14 mouse cellular contexts compared by ENCODE assay signal in the genomic region with DNA sequence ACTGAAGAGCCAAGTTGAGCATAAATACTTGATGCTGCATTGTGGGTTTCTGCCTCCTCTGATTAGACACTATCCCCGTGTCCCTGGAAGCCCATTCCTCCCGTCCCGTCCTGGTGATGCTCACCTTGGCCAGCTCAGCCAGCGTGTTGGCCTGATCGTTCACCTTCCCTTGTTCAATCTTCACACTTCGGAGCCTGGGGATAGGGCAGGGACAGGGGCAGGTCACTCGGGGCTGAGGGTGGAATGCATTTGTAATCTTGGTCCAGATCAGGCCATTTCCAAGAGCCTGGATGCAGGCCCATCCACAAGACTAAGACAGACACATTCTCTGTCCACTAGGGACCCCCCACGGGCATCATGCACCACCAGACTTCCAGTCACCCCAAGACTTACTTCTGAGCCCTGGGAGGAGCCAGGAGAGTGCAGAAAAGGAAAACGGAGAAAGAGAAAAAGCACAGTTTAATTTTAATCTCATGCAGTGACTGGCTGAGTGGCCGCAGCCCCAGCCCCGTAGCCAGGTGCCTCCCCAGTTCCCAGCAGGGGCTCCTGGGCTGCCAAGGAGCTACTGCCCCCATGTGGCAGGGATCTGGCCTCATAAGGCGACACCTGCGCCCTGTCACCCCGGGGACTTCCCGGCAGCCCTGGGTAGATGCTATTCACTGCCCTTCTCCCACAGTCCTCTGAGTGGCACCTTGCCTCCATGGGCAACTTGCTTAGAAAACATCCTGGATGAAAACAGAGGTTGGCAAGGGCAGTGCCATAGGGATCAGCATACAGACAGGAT. TPM values are rescaled to one million over a fixed set of nuclear protein-coding genes. Genes with fewer than 3 reads are reported as not detected.
DNase-seq lines count a peak whose midpoint lies in the region; ATAC-seq and TF ChIP-seq lines count a peak whose summit lies in the region.
"Had no signal": no experiment of that assay in that cellular context is flagged by ENCODE, and none has a peak within 500 bp of the region (broad histone marks: within the 10 kb centered on the region; RNA-seq: fewer than 3 reads in every experiment).

No protein-coding gene starts in this region.

- H3K9me3 ChIP-seq in forebrain, postnatal 0 days (ENCODE audit: low read length): no peaks in the 10 kb centered on the region
- no peaks in the 10 kb centered on the region for H3K9me3 ChIP-seq in forebrain, embryonic 15.5 days
- H3K9me3 ChIP-seq in liver, embryonic 12.5 days (replicated peaks): no peaks in the 10 kb centered on the region
- no peaks in the 10 kb centered on the region for H3K9me3 ChIP-seq in ES-Bruce4 (replicated peaks; ENCODE audit: control insufficient read depth, insufficient read depth, low read length, poor library complexity, severe bottlenecking)

- H3K27me3 ChIP-seq in forebrain, postnatal 0 days (ENCODE audit: insufficient read depth, low read length): no peaks in the 10 kb centered on the region
- no peaks in the 10 kb centered on the region for H3K27me3 ChIP-seq in forebrain, embryonic 15.5 days
- peaks cover 50% of the 10 kb centered on the region for H3K27me3 ChIP-seq in liver, embryonic 12.5 days (replicated peaks)
- no peaks in the 10 kb centered on the region for H3K27me3 ChIP-seq in ES-Bruce4 (ENCODE audit: control insufficient read depth, insufficient read depth, low read length, poor library complexity, severe bottlenecking)
- H3K27me3 ChIP-seq in small intestine, adult 2 months (ENCODE audit: control insufficient read depth, insufficient read depth, low read length): 0 out of 2 replicates have a peak, but pooled peaks cover 5% of the 10 kb centered on the region

- 0 out of 2 replicates have a peak, but pooled peaks have one; percentile 8 for TF ChIP-seq CTCF in forebrain, postnatal 0 days (IDR thresholded peaks at IDR 0.05; ENCODE audit: low read depth)
- peak; percentile 49 for TF ChIP-seq CTCF in ES-Bruce4 (IDR thresholded peaks at IDR 0.05; ENCODE audit: low read depth, low read length)
- peak; percentile 26; the same call in 1 of the 2 replicates for TF ChIP-seq CTCF in small intestine, adult 2 months (IDR thresholded peaks at IDR 0.05; ENCODE audit: extremely low read depth, insufficient read length, insufficient replicate concordance, low read depth, low read length)

- H3K4me1 ChIP-seq in forebrain, postnatal 0 days (ENCODE audit: insufficient read depth): no peaks in the 10 kb centered on the region
- no peaks in the 10 kb centered on the region; the same call in 1 of the 2 replicates for H3K4me1 ChIP-seq in forebrain, embryonic 15.5 days
- peaks cover 65% of the 10 kb centered on the region for H3K4me1 ChIP-seq in liver, embryonic 12.5 days
- H3K4me1 ChIP-seq in ES-Bruce4 (ENCODE audit: control insufficient read depth, insufficient read depth, low read length): peaks cover 9% of the 10 kb centered on the region
- no peaks in the 10 kb centered on the region for H3K4me1 ChIP-seq in small intestine, adult 2 months (ENCODE audit: control insufficient read depth, insufficient read depth, insufficient read length, low read length)

- H3K27ac ChIP-seq in forebrain, postnatal 0 days (ENCODE audit: low read depth, low read length): no peak overlapping the region
- no peak overlapping the region for H3K27ac ChIP-seq in forebrain, embryonic 15.5 days (replicated peaks)
- H3K27ac ChIP-seq in liver, embryonic 12.5 days: no peak overlapping the region
- no peak overlapping the region for H3K27ac ChIP-seq in ES-Bruce4 (ENCODE audit: insufficient read depth, low read length)
- no peak overlapping the region for H3K27ac ChIP-seq in small intestine, adult 2 months (ENCODE audit: insufficient read depth, low read depth, low read length)

- no peak for DNase-seq in forebrain, postnatal 0 days
- peak; percentile 64 for DNase-seq in liver
- no peak for DNase-seq in urinary bladder, postnatal 4 days (ENCODE audit: low spot score in 2 of 2)
- no peak for DNase-seq in layer of hippocampus, adult 11-12 months (ENCODE audit: low spot score)
- DNase-seq: gastrocnemius, postnatal 10 days; kidney, adult 9 months; layer of hippocampus, postnatal 36 days; right cerebral cortex, postnatal 14 days had no signal

- no peak for TF ChIP-seq EP300 in ES-Bruce4 (IDR thresholded peaks at IDR 0.05; ENCODE audit: insufficient read depth, low read depth, low read length)

- ATAC-seq in forebrain, postnatal 0 days: no peak
- no peak for ATAC-seq in forebrain, embryonic 15.5 days (replicated peaks)
- no peak for ATAC-seq in liver, embryonic 12.5 days

- H3K4me2 ChIP-seq in forebrain, postnatal 0 days (ENCODE audit: low read depth): no peak overlapping the region
- H3K4me2 ChIP-seq in forebrain, embryonic 15.5 days (replicated peaks): no peak overlapping the region
- H3K4me2 ChIP-seq in liver, embryonic 12.5 days: no peak overlapping the region
- H3K4me2 ChIP-seq: midbrain, embryonic 11.5 days had no signal

- H3K36me3 ChIP-seq in forebrain, postnatal 0 days (ENCODE audit: insufficient read depth): peaks cover 4% of the 10 kb centered on the region; the same call in 1 of the 2 replicates
- no peaks in the 10 kb centered on the region for H3K36me3 ChIP-seq in forebrain, embryonic 15.5 days
- no peaks in the 10 kb centered on the region for H3K36me3 ChIP-seq in liver, embryonic 12.5 days
- no peaks in the 10 kb centered on the region for H3K36me3 ChIP-seq in ES-Bruce4 (ENCODE audit: control insufficient read depth, insufficient read depth, low read length, poor library complexity, severe bottlenecking)
- no peaks in the 10 kb centered on the region for H3K36me3 ChIP-seq in small intestine, adult 2 months (ENCODE audit: control insufficient read depth, insufficient read depth, low read length)

- TF ChIP-seq POLR2A in ES-Bruce4 (IDR thresholded peaks at IDR 0.05; ENCODE audit: insufficient read depth, low read length): no peak
- no peak for TF ChIP-seq POLR2A in small intestine, adult 2 months (IDR thresholded peaks at IDR 0.05; ENCODE audit: low read depth, low read length)

- no peak overlapping the region for H3K4me3 ChIP-seq in forebrain, postnatal 0 days (ENCODE audit: low read depth, low read length)
- no peak overlapping the region for H3K4me3 ChIP-seq in forebrain, embryonic 15.5 days
- H3K4me3 ChIP-seq in liver, embryonic 12.5 days: no peak overlapping the region
- no peak overlapping the region for H3K4me3 ChIP-seq in ES-Bruce4 (ENCODE audit: low read depth, low read length)
- no peak overlapping the region for H3K4me3 ChIP-seq in small intestine, adult 2 months (ENCODE audit: low read depth, low read length)

- H3K9ac ChIP-seq in forebrain, postnatal 0 days: no peak overlapping the region
- H3K9ac ChIP-seq in forebrain, embryonic 15.5 days (replicated peaks): no peak overlapping the region
- no peak overlapping the region for H3K9ac ChIP-seq in liver, embryonic 12.5 days
- no peak overlapping the region for H3K9ac ChIP-seq in ES-Bruce4 (ENCODE audit: low read depth, poor library complexity, severe bottlenecking)

- 63% methylated on average over 15 of the region's 15 CpGs for WGBS in forebrain, postnatal 0 days
- WGBS in forebrain, embryonic 15.5 days: 61% methylated on average over 15 of the region's 15 CpGs
- WGBS in liver, embryonic 12.5 days (ENCODE audit: insufficient replicate concordance): 49% methylated on average over 15 of the region's 15 CpGs
- 46% methylated on average over 15 of the region's 15 CpGs for whole genome bisulfite sequencing in small intestine, adult 2 months

RNA-seq across cellular contexts. Expression of a gene that starts 7.0 kb away (rescaled TPM):
- total RNA-seq in forebrain, postnatal 0 days (2014; rRNA removed): 15.4 and 25.9 TPM in 2 replicates
- polyA plus RNA-seq in forebrain, postnatal 0 days (2015; fragmentation: Nextera tagmentation; extraction: Ambion mirVana): 5.6 and 7.1 TPM in 2 replicates
- 9.0 and 9.6 TPM in 2 replicates for polyA plus RNA-seq in forebrain, embryonic 15.5 days (2015; fragmentation: Nextera tagmentation; extraction: Ambion mirVana)
- polyA plus RNA-seq in liver, embryonic 12.5 days (2016; fragmentation: Nextera tagmentation; extraction: Ambion mirVana): 16.1 and 17.8 TPM in 2 replicates
- 11.1 and 12.1 TPM in 2 replicates for polyA plus RNA-seq in ES-Bruce4 (2011; ENCODE audit: insufficient read depth, insufficient read length, low read depth, missing spikeins)
- polyA plus RNA-seq in small intestine, adult 2 months (2012; rRNA removed): 26.1 and 49.9 TPM in 2 replicates

RNA-seq across cellular contexts. Expression of a gene that starts 16.5 kb away (rescaled TPM):
- 20.5 and 31.5 TPM in 2 replicates for total RNA-seq in forebrain, postnatal 0 days (2014; rRNA removed)
- 9.4 and 9.8 TPM in 2 replicates for polyA plus RNA-seq in forebrain, postnatal 0 days (2015; fragmentation: Nextera tagmentation; extraction: Ambion mirVana)
- polyA plus RNA-seq in forebrain, embryonic 15.5 days (2015; fragmentation: Nextera tagmentation; extraction: Ambion mirVana): 12.4 and 14.3 TPM in 2 replicates
- 0.55 and 0.72 TPM in 2 replicates for polyA plus RNA-seq in liver, embryonic 12.5 days (2016; fragmentation: Nextera tagmentation; extraction: Ambion mirVana)
- 3.2 and 3.5 TPM in 2 replicates for polyA plus RNA-seq in ES-Bruce4 (2011; ENCODE audit: insufficient read depth, insufficient read length, low read depth, missing spikeins)
- polyA plus RNA-seq in small intestine, adult 2 months (2012; rRNA removed): 0.90 and 2.9 TPM in 2 replicates

RNA-seq across cellular contexts. Expression of a gene that starts 27.2 kb away (rescaled TPM):
- 34.7 and 59.9 TPM in 2 replicates for total RNA-seq in forebrain, postnatal 0 days (2014; rRNA removed)
- polyA plus RNA-seq in forebrain, postnatal 0 days (2015; fragmentation: Nextera tagmentation; extraction: Ambion mirVana): 161 and 175 TPM in 2 replicates
- polyA plus RNA-seq in forebrain, embryonic 15.5 days (2015; fragmentation: Nextera tagmentation; extraction: Ambion mirVana): 160 and 166 TPM in 2 replicates
- 78.8 and 81.1 TPM in 2 replicates for polyA plus RNA-seq in liver, embryonic 12.5 days (2016; fragmentation: Nextera tagmentation; extraction: Ambion mirVana)
- polyA plus RNA-seq in ES-Bruce4 (2011; ENCODE audit: insufficient read depth, insufficient read length, low read depth, missing spikeins): 62.8 and 67.2 TPM in 2 replicates
- polyA plus RNA-seq in small intestine, adult 2 months (2012; rRNA removed): 35.9 and 64.7 TPM in 2 replicates

RNA-seq across cellular contexts. Expression of a gene that starts 38.3 kb away (rescaled TPM):
- 0.05 TPM in 1 of 2 replicates, not detected in the other for total RNA-seq in forebrain, postnatal 0 days (2014; rRNA removed)
- polyA plus RNA-seq in forebrain, postnatal 0 days (2015; fragmentation: Nextera tagmentation; extraction: Ambion mirVana): not detected in 2 replicates
- polyA plus RNA-seq in forebrain, embryonic 15.5 days (2015; fragmentation: Nextera tagmentation; extraction: Ambion mirVana): 0.08 and 0.18 TPM in 2 replicates
- 0.18 and 0.22 TPM in 2 replicates for polyA plus RNA-seq in liver, embryonic 12.5 days (2016; fragmentation: Nextera tagmentation; extraction: Ambion mirVana)
- 1.1 and 2.0 TPM in 2 replicates for polyA plus RNA-seq in ES-Bruce4 (2011; ENCODE audit: insufficient read depth, insufficient read length, low read depth, missing spikeins)
- 2.5 and 5.4 TPM in 2 replicates for polyA plus RNA-seq in small intestine, adult 2 months (2012; rRNA removed)
- polyA plus RNA-seq: neural tube, embryonic 14.5 days had no signal

RNA-seq across cellular contexts. Expression of a gene that starts 41.7 kb away (rescaled TPM):
- 26.2 and 60.0 TPM in 2 replicates for total RNA-seq in forebrain, postnatal 0 days (2014; rRNA removed)
- polyA plus RNA-seq in forebrain, postnatal 0 days (2015; fragmentation: Nextera tagmentation; extraction: Ambion mirVana): 20.3 and 25.2 TPM in 2 replicates
- polyA plus RNA-seq in forebrain, embryonic 15.5 days (2015; fragmentation: Nextera tagmentation; extraction: Ambion mirVana): 24.6 and 25.0 TPM in 2 replicates
- polyA plus RNA-seq in liver, embryonic 12.5 days (2016; fragmentation: Nextera tagmentation; extraction: Ambion mirVana): 9.8 and 10.4 TPM in 2 replicates
- polyA plus RNA-seq in ES-Bruce4 (2011; ENCODE audit: insufficient read depth, insufficient read length, low read depth, missing spikeins): 9.1 and 10.9 TPM in 2 replicates
- 63.9 and 71.9 TPM in 2 replicates for polyA plus RNA-seq in small intestine, adult 2 months (2012; rRNA removed)
